Mouse (Mus musculus) NIH3T3 (cell line): ENCODE data around the gene Steap4.
"Not testable (repeated sequence)": the region's sequence is repeated elsewhere in the genome, so short reads cannot be mapped to it uniquely, and the experiment has no call there.

Experiments
- DNase-seq: peaks from one replicate; pipeline ENCODE4 v3.0.0-alpha.2; 2012; ENCODE audit warnings: low read depth

Gene Steap4

DNA sequence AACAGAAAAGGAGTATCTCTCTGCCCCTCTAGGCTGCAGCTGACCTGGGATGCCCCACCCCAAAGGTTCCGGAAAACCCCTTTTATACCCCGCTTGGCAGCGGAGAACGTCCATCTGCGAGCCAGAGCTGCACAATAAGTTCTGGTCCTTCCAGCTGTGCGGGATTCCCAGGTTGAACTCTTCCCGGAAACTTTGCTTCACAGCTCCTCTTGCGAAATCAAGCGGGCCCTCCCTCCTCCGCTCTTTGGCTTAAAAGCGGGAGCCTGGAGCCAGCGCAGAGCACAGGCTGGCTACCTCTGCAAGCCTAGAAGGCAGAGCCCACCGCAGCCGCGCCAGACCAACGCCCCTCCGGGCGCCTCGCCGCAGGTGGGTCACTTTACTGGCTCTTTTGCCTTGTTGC is at the start of gene Steap4:
Gene Steap4, plus strand, starts transcription at position 282 of the 400 bp plus-strand sequence.
- DNase-seq = peak; percentile 61

DNA sequence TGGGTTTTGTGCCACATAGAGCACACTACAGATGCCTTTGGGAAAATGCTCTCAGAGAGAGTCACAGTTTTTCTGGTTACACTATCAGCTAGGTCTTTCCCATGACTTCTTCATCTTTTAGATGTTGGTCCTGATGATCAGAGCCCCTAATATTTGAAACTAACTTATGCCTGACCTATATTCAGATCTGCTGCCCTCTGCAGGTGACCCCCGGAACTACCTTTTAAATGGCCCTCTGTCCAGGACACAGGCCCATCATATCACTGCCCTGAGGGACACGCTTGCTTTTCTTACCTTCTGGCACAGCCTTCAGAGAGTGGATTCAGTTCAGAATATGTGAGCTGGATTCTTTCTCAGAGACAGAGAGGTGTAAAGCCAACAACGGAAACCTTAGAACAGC is 48.3 kb upstream of the Steap4 start:
- DNase-seq = no peak

DNA sequence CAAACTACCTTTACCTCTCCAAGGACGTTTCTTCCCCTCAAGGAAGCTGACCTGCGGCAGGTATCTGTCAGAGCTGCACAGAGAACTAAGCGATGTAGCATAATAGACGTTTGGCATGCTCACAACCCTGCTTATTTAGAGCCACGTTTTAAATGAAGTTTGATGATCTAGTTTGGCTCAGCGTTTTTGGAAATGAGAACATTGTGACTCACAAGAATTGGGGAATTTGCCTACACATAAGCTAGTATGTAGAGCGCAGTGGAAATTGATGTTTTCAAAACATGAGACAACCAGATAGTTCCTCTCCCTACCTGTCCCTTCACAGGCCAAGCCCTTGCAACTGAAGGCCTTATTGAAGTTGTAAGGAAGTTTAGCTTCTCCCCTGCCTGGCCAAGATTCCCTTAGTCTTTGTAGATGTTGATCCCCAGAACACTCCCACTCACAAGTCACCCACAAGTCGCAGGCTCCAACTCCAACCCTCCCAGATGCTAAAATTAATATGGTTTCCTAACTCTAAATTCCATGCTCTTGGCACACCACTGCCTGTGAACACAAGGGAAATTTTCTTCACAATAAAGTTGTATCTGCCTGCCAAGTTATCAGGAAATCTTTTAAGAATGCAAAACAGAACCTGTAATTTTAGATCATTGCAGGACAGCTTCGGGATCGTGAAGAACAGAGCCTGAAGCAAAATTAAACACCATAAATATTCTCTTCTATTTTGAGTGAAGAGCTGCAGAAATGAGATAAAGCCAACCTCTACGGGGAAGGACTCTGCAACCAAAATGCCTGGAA is 42.6 kb upstream of the Steap4 start:
- no peak for DNase-seq

DNA sequence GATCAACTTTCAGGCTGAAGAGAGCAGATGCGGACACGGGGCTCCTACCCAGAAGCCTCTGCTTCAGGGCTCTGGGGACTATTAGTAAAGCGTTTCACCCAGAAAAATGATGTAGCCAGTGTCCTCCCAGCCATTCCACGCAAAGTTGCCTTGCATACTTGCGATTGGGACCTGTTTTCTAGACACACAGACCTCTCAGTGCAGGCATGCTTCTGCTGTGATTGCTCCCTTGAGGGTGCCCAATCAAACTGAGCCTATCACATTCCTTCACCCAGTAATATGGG is 42.0 kb upstream of the Steap4 start:
- no peak for DNase-seq

DNA sequence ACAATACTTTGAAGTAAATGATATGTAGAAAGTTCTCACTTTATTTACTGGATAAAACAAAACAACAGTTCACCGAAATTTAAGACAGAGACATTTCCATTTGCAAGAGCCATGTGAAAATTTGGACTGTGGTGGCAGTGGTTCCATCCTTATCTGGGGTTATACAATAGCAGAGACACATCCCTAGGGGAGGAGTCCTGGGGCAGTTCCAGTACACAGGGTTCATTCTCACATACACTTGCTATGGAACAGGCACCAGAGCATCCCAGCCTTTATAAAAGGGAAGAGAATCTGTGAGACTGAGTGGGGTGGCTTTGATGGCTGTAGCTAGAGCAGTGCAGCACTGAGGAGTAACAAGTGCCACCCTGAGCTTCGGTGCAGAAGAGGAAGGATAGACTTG is 40.6 kb upstream of the Steap4 start:
- no peak for DNase-seq

DNA sequence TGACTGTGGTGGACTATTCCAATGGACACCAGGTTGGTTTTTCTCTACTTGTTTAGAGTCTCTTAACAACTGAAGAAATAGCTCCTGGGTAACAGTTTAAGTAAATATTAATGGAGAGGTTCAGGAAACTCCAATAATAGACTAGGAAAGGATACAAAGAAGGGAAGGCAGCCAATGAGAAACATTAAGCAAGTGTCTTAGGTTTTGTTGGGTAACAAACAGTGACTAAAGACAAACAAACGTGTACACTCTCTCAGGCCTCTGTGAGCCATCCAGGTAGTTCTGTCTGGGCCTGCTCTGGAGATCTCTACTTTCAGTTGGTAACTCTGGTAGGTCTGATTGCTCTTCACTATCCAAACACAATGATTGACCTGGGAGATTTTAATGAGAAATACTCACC is 37.5 kb upstream of the Steap4 start:
- no peak for DNase-seq

DNA sequence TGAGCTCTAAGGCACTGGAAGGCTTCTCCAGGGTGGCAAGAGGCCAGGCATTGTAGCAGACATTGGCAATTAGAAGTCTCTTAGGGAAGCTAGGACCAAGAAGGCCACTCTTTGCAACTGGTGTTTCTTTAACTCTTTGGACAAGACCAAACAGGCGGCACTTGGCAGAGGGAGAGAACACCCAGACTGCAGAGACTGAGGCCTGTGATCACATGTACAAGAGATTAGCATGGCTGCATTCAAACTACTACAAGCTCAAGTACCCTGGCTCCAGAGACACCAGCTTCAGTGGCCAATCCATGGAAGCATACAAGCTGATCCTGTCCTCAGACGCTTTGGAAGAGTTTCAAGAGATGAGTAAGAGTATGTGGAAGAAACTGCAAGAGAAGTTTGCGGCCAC is 36.6 kb upstream of the Steap4 start:
- DNase-seq = no peak

DNA sequence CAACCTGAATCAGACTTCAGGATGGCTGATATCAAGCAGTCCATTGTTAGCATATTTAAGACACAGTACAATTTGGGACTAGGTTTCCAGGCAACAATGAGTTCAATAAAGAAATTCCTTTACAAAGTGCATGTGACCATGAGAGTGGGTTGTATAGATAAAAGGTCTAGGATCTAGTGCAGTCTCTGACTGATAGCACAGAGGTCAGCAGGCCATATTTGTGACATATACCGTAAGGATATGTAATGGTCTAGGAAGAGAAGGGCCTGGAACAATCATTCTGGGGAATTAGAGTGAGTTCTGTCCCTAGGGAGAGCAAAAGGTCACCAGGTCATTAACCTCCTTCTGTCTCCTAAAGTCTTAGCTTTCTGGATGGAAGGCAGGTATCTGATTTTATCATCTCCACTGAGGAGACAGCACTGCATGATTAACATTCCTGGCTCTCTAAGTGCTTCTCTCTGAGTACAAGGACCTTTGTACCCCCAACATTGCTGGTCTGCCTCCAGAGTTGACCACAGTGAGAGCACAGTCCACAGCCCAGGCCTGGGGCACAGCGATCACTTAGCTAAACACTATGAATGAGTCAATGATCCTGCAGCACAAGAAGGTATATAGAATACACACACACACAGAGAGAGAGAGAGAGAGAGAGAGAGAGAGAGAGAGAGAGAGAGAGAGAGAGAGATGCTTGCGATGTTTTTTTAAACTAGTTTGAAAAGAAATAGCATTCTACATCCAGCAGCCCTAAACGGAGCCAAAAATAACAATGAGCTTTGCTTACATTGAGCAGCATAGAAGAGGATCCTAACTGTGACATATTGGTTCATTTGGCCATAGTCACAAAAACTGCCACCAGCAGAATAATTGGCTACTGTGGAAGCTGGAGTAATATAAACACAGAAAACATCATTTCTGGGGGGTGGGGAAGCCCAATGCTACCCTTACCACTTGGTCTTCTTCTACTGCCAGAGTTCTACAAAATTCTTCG is 27.7 kb upstream of the Steap4 start:
- DNase-seq = no peak

DNA sequence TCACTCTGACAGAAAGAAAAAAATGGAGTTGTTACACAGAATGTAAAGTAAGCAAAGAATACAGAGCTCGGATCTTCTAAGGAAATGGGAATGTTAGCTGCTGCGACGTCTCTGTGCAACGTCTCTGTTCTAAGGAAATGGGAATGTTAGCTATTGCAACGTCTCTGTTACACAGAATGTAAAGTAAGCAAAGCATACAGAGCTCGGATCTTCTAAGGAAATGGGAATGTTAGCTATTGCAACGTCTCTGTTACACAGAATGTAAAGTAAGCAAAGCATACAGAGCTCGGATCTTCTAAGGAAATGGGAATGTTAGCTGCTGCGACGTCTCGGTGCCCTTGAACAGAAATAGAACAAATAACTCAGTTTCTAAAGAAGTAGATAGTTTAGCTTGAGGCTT is 26.8 kb upstream of the Steap4 start:
- DNase-seq = not testable (repeated sequence)

DNA sequence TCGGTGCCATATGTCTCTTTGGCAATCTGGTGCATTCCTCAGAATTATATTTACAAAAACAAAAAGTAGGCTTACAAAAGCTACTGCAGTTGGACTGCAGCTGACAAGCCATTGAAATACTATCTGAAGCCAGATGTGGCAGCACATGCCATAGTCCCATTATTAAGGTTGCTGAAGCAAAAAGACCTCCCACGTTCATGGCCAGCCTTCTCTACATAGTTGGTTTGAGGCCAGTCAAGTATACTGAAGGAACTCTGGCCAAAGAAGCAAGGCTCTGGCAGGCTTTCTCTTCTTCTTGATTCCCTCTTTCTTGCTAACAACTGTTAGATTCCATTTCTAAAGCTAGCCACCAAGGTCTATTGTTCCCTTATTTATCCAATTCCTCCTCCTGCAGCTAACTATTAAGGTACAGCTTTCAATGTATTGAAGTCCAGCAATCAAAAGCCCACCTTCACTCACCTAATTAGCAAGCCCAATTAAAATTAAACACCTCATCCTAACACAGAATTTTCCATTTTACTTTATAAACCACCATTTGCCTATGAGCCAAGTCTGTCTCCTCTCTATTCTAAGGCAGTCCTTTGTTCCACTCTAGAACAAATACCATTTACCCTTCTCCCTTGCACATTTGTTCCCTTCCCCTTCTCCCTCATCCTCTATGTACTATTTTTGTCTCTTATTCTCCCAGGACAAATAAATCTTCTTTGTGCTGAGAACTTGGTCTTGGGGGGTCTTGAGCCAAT is 26.2 kb upstream of the Steap4 start:
- DNase-seq = no peak

DNA sequence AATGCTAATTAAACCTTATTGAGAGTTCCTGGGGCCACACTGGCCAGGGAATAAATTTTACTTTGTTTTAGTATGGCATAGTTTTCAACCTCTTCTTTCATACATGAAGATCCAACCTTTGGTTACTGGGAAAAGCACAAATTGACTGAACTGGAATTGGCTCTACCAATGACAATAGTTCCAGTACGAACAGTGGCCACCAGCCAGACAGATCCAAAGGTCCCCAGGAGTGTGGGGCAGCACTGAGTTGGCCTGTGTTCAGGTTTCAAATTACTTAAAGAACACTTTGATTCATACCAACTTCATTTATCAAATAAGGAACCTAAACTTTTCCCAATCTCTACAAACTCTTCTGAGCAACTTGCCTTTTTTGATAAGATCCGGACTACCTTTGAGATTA is 5.4 kb upstream of the Steap4 start:
- DNase-seq = no peak

DNA sequence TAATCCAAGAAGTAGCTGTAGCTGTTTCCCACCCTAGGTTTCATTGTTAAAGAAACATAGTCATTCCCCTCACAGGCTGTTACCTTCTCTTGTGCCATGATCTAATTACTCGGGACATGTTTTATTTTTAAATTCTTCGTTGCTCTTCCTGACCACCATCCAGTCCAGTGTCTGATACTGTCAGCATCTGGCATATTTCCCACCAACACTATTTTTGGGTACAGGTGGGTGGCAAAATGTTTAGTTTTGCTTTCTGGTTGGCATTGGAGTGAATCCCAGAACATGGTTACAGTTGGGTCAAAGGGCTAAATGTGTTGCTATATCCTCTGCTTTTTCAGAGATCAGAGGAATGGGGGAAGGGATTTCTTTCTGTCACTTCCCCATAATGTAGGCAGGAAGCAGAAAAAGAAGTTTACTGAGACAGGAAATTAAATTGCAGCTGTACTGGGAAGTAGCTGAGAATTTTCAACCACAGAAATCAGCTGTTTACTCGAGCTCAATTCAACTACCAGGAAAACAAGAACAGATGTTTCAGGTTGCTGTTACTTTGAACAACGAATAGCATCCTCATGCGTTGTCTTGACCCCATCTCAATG is 4.8 kb upstream of the Steap4 start:
- no peak for DNase-seq

DNA sequence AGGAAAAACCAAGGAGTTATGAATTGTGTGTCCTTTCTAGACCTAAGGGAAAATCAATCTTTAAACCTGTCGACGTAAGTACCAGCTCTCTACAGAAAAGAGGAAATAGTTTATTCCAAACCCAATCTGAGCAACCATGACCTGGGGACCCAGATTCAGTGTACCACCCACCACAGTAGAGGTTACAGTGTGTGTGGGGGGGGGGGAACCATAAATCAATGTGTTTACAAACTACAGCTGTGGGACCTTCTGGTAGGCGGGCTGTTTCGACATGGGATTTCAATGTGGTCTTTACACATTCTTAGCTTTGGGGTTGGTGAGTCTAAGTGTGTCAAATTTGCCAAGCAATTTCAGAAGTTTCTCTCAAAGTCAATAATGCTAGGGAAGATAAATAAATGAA is 2.2 kb upstream of the Steap4 start:
- no peak for DNase-seq

DNA sequence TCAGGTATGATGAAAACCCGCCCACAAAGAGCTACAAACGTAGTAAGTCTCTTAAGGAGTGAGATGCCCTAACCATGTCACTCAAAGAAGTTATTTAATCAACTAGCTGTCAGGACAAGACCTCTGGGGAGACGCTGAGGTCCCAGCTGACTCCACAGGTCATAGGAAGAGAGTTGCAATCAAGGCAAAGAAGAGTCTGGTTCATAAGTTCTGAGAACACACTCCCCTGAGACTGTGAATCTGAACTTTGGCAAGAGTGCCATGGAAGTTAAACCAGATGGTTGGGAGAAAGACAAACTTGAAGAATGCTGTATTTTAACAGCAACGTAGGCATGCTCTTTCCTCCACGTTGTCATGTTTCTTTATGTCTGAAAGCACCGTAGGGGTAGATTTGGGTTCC is 971 bp upstream of the Steap4 start:
- DNase-seq = no peak

DNA sequence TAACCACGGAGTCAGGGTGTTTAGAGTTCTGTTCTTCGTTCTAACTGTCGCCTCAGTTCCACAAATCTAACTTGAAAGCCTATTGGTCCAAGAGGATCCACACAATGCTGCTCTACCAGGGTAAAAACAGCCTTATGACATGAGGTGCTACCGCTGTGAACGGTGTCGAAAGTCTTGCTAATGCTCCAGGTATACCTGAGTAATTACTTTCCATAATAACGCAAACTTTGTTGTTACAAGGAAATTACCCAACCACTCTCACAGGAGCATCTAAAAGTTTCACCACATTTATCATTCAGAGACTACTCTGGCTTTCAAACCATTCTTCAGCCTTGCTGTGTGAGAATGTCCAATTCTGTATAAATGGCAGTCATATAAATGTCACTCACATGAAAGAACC is 856 bp downstream of the Steap4 start:
- no peak for DNase-seq

DNA sequence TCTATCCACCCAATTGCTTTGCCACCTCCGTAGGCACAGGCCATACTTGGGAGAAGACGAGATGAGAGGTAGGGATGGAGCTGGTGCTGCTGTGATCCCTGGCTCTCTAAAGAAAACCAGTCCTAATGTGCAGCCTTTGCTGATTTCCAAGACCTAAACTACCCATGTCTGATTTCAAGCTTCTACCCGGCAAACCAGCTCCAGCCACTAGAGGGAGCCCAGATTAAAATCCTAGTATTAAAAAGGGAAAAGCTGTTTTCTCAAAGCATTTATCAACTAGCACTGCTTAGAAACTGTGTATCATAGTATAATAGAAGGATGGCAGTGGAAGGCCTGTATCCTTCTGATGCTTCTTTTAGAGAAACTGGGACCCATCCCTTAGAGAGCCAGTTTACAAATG is 5.0 kb downstream of the Steap4 start:
- DNase-seq = peak; percentile 68

DNA sequence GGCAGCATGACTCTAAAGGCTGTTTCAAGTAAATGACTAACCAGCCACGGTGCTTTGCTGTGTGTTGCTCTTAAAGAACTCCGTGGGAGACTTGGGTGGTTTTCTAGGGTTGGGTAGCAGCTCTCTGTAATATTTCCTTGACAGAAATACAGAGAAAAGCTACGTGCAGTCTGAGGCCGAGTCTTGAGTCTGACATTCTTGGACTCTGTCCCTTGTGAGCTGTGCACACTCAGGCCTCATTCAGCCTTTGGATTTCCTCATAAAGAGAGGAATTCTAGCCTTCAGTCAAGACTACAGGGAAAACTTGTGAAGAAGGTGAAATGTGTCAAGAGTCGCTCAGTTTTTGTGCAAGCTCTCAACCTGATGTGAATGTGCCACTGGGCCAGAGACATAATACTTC is 7.9 kb downstream of the Steap4 start:
- no peak for DNase-seq

DNA sequence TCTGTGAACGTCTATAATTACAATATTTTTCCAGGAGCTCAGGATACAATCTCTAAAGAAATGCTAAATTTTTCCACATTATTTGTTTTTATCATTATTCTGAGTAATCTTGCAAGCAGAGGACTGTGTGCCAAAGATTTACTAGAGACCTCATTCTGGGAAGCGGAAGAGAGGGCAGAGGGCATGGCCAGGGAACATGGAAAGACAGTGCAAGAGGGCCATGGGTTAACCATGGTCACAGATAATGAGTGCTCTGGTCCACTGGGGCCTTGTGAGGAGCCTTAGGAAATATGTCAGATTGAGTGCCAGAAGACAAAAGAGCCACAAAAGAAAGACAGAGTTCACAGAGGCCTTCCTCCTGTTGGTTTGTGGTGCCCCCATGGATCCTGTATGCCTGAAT is 12.0 kb downstream of the Steap4 start:
- no peak for DNase-seq

DNA sequence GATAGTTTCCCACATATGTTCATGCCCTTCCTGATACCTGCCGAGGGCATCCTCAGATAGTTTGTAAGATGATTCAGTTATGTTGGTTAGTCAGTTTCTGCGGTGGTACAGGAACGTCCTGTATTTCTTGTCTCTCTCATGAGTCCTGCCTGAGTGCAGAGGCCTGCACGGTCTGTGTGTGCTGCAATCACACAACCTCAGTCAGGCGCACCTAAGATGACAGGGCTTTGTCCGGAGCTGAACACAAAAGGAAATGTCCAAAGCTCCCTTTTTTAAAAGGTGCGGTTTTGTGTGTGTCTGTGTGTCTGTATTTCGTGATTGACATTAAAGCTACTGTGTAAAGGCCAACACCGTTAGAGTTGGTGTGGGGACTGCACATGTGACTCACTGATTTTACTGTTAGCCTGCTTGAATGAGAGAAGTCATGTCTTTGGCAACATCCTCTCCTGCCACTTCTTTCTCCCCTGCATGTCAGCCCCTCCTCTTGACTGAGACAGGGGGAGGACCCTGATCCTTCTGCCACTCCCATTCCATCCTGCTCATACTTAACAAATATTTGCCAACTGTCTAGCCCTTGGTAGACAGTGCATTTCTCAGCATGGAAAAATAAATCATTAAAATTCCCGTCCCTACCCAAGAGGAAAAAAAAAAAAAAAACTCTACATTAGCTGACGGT is 14.4 kb downstream of the Steap4 start:
- no peak for DNase-seq

DNA sequence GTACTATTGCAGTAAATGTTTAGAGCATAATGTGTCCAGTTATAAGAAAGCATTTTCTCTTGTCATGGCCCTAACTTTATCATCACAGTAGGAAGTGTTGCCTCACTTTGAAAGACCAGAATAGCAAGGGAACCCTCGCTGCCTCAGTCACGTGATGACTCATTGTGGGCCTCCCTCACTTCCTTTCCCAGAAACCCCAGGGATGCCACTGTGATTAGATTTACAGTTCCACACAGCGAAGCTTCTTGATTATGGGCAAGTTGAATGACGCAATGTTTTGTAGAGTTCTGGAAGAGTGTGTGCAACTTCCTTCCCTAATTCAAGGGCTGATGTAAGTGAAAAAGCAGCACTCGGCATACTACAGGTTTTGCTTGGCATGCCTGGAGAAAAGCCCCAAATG is 20.3 kb downstream of the Steap4 start:
- peak; percentile 5 for DNase-seq

DNA sequence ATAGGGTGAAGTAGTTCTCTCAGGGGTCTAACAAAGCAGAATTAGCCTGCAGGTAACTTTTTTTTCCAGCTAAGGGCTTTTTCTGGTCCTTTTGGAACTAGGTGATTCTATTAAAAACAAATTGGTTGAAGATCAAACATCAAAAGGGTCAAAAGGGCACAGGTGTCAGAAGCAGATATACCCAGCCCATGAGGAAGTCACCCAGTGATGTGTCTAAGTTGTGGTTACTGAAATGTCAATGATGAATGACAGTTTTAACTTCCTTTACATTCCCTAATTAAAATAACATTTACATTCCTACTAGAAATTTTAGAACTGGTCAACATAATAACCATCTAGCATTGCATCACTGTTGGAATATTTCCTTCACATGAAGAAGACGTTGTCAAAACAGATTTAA is 27.7 kb downstream of the Steap4 start:
- DNase-seq = no peak

DNA sequence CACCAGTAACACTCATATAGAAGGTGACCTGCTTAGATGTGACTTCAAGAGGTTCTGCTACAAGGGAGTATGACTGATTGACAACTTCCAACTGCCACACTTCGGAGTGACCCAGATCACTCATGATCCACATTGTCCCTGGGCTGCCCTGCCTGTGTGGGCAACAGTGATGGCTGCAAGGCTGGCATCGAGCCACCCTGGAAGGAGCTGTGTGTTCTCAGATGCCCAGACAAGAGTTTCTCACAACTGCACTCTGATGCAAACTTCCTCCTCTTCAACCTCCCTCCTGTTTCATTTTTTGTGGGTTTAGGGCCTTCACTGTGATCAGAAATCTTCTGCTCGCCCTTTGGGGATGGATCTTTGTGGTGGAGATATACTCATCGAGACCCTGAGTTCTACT is 28.2 kb downstream of the Steap4 start:
- no peak for DNase-seq
